Mouse (Mus musculus) right cerebral cortex, postnatal 10 days (tissue): ENCODE data around the gene A530064D06Rik.
"Not testable (repeated sequence)": the region's sequence is repeated elsewhere in the genome, so short reads cannot be mapped to it uniquely, and the experiment has no call there.

ENCODE experiments used
- DNase-seq, 2 experiments: peaks; one replicate each; pipeline ENCODE4 v3.0.0; 2021; ENCODE audit warnings: low spot score in 2 of 2

A530064D06Rik gene

DNA sequence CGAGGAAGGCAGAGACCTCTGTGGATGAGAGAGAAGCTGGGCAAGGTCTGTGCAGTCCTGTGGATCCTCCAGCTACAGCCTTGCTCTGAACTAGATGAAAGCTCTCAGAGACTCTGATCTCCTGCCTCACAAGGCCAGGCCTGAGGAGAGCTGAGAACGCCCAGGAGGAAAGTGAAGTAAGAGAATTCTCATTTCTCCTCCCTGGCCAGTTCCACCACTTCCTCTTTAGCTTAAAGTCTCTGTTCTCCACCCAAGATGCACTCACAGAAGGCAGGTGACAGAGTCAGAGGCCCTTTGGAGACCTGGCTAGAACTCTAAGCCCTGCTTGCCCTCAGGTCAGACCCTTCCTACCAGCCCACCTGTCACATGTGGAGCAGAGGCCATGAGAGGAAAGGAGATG is at the start of gene A530064D06Rik:
A530064D06Rik (minus strand) TSS at position 173 of the 400 bp plus-strand sequence.
- not testable (repeated sequence) for DNase-seq

DNA sequence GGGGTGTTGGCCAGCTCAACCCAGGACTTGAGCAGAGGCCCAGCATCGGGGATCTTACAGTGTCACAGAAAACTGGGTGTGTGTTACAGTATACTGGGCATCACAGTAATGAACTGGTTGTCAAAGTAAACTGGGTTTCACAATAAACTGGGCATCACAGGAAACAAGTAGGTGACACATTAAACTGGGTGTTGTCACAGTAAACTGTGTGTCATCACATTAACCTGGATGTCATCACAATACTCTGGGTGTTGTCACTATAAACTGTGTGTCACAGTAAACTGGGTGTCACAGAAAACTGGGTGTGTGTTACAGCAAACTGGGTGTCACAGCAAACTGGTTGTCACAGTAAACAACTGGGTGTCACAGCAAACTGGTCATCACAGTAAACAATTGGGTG is 48.4 kb upstream of the A530064D06Rik start:
- DNase-seq, result no peak

DNA sequence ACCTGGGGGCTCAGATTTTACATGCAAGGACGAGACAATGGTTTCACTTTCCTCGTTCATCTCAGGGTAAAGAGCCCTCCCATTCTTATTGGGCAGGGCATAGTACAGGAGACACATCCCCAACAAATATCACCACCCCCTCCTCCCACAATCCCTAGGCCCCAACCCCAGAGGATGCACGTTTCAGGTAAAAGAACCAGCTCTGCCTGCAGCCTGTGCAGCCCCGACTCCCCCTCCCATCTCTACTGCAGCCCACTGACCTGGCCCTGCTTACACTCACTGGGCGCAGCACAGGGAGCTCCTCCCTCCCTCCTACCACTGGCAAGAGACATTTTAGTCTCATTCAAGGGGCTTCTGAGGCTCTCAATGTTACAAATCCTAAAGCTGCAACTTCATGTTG is 46.4 kb upstream of the A530064D06Rik start:
- DNase-seq, result peak in 1 of 2 experiments; percentile 5

DNA sequence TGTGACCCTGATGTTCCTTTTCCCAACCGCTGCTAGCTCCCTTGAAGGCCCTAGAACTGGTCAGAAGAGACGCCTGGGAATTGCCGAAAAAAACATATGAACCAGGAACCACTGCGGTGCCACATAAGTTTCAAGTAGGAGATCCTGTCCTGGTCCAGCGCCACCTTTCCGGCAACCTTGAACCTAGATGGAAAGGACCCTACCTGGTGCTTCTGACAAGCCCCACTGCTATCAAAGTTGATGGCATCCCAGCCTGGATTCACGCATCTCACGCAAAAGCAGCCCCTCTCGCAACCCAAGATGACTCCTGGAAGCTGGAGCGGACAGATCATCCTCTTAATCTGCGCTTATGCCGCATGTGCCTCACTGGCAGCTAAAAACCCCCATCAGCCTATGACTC is 45.5 kb upstream of the A530064D06Rik start:
- DNase-seq, result peak in 1 of 2 experiments; percentile 8

DNA sequence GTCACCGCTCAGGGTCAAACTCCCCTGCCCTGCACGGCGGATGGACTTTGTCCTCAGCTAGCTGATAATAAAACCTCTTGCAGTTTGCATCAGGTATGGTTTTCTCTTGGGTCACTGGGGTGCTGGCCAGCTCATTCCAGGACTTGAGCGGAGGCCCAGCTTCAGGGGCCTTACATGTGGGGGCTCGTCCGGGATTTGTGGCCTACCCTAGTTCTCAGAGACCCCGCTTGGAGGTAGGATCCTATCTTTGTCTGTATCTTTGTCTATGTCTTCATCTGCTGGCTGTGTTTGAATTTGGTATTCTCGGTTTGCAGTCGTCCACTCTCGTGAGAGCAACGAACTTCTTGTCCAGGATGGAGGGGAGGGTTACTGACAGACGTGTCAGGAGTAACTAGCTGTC is 36.0 kb upstream of the A530064D06Rik start:
- peak in 1 of 2 experiments; percentile 8 for DNase-seq

DNA sequence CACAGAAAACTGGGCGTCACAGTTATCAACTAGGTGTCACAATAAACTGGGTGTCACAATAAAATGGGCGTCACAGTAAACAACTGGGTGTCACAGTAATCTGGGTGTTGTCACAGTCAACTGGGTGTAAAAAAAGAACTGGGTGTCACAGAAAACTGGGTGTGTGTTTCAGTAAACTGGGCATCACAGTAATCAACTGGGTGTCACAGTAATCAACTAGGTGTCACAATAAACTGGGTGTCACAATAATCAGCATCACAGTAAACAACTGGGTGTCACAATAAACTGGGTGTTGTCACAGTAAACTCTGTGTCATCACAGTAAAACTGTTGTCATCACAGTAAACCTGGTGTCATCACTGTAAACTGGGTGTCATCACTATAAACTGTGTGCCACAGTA is 25.3 kb upstream of the A530064D06Rik start:
- DNase-seq, result no peak

DNA sequence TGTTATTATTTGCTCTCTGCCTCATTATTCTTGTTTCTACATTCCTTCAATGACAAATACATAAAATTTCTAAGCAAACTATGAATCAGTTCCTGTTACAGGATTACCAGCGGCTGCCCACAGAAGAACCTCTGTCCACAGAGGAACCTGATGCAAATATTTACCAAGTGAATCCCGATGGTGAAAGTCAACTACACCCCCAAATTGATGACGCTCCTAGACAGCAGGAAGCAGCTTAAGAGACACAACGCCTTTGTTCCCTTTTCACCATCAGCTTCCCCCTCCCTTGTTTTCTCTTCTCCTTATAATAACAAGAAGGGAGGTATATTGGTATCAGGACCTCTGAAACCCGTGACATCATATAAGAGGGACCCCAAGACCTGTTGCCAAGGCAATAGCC is 18.2 kb upstream of the A530064D06Rik start:
- no peak for DNase-seq

DNA sequence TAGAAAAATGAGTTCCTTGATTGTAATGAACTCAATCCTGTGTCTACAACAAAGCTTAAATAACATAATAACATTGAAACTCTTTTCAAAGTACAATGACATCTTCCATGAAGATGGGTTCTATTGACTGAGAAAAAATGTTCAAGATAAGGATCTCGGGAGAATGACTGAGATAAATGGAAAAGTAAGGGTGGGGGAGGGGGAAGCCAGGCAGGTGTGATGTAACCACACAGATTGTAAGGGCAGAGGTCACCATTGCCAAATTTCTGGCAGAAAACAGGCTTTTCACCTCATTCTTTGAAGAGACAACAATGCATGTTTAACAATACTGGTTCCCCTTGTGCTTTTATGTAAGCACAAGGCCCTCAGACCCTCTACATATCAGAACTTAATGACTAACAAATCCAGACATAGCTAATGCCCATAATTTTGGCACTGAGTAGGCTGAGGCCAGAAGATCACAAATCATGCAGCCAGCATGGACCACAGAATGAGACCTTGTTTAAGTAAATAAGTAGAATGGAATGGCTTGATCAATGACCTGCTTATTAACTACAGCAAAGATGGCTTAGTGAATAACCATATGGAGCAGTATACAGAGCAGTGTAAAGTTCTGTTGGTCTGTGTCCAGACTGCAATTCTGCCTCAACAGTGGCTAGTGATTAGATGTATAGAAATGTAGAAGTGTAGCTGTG is 9.5 kb downstream of the A530064D06Rik start:
- DNase-seq, result no peak

DNA sequence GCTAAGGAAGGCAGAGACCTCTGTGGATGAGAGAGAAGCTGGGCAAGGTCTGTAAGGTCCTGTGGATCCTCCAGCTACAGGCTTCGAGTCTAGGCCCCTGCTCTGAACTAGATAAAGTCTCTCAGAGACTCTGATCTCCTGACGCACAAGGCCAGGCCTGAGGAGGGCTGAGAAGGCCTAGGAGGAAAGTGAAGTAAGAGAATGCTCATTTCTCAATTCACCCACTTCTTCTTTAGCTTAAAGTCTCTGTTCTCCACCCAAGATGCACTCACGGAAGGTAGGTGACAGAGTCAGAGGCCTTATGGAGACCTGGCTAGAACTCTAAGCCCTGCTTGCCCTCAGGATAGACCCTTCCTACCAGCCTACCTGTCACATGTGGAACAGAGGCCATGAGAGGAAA is 21.0 kb downstream of the A530064D06Rik start, which contains the start of gene 9830107B12Rik:
9830107B12Rik (minus strand) TSS at position 149 of the 400 bp plus-strand sequence.
- no peak for DNase-seq

DNA sequence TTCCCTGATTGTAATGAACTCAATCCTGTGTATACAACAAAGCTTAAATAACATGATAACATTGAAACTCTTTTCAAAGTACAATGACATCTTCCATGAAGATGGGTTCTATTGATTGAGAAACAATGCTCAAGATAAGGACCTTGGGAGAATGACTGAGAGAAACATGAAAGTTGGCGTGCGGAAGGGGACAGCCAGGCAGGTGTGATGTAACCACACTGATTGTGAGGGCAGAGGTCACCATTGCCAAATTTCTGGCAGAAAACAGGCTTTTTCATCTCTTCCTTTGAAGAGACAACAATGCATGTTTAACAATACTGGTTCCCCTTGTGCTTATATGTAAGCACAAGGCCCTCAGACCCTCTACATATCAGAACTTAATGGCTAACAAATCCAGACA is 34.3 kb downstream of the A530064D06Rik start:
- DNase-seq, result no peak

DNA sequence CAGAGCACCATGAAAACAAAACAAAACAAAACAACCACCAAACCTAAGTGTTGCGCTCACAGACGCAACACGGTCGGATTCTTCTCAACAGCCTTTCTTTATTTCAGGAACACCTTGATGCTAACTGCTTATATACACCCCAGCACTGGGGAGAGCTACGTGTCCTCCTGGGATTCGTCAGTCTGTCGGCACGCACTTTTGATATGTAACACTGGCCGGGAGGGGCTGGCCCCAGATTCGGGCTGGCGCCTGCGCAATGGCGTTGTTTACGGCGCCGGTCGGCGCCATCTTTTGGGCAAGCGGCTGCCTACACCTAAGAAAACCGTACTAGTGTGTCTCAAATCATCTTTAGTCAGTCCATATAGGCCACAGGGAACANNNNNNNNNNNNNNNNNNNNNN is 46.6 kb downstream of the A530064D06Rik start:
- no peak for DNase-seq

DNA sequence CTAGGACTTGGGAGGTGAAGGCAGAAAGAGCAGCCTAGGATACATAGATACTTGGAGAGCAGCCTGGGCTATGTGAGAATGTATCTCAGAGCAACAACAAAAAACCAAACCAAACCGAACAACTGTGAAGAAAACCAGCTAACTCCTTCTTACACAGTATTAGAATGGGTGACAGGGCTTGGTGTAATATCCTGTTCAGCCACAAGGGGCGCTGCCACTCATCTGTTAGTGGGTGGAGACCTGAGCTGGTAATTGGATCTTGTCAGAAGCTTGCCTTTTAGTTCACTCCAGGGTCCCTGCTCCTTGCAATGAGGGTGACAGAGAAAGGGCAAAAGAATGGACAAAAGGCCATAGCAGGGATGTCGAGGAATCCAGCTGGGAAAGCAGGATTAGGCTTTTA is 47.4 kb downstream of the A530064D06Rik start:
- DNase-seq, result peak; percentile 56 to 78

DNA sequence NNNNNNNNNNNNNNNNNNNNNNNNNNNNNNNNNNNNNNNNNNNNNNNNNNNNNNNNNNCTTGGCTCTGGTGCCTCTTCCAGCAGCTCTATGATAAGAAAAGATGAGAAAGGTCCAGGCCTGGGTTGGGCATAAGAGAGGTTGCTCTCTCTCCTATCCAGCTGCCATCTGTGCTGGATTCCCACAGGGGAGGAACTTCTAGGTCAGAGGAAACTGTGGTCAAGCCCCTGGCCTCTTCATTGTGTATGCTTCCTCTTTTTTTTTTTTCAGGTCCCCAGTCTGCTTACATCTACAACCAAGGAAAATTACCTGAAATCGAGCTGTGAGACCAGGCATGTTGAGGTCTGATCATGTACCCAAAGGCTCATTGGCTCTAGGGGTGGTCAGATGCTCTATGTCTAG is 48.5 kb downstream of the A530064D06Rik start:
- no peak for DNase-seq

DNA sequence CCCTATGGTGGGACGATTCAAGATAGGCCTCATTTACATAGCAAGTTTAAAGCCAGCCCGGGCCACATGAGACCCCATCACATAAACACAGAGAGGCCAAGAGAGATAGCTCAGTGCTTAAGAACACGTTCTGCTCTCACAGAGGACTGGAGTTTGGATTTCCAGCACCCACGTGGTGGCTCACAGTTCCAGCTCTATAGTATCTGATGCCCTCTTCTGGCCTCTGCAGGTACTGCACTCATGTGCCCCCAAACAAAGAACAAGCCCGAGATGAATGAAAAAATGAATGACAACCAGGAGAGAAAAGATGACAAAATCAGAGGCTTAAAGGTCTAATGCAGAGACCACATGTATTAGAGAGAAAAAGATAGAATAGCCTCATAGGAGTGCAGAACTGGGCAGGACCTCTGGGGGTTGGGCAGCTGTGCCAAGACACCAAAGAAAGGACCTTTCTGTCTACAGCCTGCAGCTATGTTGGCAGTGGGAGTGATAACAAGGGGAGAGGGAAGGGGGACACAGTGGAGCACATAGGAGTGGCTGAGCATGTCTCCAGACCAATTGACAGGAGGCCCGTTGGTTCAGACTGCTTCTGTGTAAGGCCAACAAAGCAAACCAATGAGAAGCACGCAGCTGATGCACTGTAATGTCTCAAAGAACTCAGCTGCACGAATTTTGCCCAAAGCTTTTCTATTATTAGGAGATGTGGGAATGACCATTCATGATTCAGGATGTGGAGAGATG is 56.4 kb downstream of the A530064D06Rik start:
- DNase-seq, result peak in 1 of 2 experiments; percentile 36

DNA sequence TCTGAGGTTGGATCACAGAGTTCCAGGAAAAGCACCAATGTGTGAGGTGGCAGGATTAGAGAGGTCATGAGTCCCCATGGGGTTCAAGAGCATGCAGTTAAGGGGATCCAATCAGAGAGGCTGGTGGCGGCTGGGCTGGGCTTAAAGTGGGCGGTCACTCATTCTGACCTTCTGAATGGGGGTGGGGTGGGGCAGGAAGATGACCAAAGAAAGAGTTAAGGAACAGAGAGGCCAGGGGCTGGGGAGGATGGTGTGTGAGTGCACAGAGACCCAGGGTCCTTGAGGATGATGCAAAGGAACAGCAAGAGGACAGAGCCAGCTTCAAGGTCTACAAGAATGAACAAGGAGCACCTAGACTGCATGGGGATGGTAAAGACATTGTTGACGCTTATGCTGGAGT is 58.6 kb downstream of the A530064D06Rik start:
- no peak for DNase-seq

DNA sequence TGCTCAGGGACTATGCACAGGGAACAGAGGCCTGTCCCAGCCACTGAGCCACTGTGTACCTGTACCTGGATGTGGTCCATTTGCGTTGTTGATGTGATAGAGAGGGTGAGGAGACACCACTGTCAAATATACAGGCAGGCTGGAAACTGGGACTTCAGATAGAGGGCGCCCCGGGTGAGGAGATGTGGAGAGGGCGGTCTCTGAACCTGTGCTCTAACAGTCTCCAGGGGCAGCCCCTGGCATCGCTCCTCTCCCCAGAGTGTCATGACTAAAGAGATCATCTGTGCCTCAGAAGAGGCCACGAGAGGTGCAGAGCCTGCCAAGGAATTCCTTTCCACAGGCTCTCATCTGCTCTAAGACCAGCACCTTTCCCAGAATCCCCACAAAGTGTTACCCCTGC is 59.2 kb downstream of the A530064D06Rik start:
- no peak for DNase-seq

DNA sequence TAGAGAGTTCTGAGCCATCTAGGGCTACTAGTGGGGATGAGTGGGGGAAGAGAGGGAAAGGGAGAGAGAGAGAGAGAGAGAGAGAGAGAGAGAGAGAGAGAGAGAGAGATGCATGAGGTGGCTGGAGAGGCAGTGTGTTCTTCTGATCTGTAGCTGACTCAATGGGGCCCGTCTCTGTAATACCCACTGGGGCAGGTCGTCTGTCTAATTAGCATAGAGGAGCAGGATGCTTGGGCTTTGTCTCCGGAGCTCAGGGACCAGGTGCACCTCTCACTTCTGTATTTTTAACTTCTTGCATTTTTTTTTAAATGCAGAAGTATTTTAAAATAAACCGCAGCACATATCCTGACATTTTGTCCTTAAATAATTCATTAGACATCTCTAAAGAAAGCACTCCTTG is 59.7 kb downstream of the A530064D06Rik start:
- no peak for DNase-seq

DNA sequence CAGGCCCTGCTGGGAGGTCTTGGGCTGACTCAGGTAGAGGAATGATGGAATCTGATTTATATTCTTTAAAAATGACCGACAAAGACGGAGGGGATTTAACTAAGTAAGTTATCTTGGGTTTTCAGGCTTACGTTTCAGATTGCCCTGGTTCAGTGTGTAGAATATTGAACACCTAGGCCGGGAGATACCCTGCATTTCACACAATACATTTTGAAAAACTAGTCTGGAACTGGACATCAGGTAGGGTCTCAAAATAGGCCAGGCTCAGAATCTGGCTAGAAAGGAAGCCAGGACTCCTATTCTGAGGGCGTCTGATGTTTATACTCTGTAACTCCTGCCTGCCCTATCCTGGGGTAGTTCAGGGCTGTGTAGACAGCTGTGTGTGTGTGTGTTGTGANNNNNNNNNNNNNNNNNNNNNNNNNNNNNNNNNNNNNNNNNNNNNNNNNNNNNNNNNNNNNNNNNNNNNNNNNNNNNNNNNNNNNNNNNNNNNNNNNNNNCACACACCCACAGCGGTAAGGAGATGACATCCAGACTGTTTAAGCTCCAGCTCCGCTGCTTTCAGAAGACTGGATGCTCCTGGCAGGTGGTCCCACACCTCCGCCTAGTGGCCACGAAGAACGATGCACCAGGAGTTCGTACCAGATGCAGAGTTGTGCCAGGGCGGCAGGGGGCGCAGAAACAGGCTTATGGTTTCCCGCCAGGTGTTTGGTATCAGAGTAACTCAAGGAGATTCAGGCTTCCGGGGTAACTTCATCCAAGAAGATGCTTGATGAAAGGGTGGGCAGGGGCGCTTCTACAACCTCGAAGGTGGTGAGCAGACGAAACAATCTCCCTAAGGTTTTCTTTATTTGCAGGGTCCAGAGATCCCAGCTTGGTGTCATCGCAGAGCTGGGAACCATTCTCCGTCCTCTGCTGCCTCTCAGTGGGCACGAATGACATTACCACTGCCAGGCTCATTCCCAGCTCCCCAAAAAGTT is 66.3 kb downstream of the A530064D06Rik start:
- DNase-seq, result peak; percentile 92

DNA sequence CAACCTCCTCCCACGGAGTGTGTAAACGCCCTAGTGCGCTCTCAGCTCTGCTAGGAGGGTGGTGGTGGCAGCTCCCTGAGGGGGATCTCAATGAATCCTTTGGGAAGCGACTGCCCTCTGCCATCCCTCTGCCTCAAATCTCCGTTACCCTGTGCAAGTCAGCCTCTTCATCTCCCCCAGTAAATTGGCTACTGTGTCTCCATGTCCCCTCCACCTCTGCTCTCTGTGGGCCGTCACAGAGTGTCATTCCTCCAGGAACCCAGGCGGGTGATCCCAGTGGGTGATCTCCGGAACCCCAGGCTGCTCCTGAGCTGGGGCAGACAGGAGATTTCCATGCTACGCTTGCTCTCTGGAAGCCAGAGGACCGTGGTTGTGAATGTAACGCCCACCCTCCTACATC is 67.8 kb downstream of the A530064D06Rik start:
- DNase-seq, result no peak
